Mouse (Mus musculus): ENCODE data around the gene Camk1. TPM values are rescaled to one million over a fixed set of nuclear protein-coding genes. Genes with fewer than 3 reads are reported as not detected.

The Camk1 gene
- polyA plus RNA-seq, 1 experiment from 2014 or later = 132 TPM

GRCm38 (mm10) chr6:113380480-113380879 is 36.7 kb upstream of the Camk1 start:
- Histone ChIP-seq H3K36me3 (ENCODE audit: control insufficient read depth, insufficient read depth, low read length) (peaks cover 31% of the 10 kb centered on the region), H3K27me3 (ENCODE audit: control insufficient read depth, insufficient read depth, low read depth, low read length) (no peaks in the 10 kb centered on the region), H3K4me1 (ENCODE audit: control insufficient read depth, insufficient read depth, low read length) (peaks cover 22% of the 10 kb centered on the region), H3K27ac (ENCODE audit: low read length) (no peak overlapping the region), H3K9me3 (replicated peaks; ENCODE audit: control insufficient read depth, low read length, poor library complexity, severe bottlenecking) (no peaks in the 10 kb centered on the region), H3K4me3 (ENCODE audit: low read depth, low read length) (no peak overlapping the region), H3K9ac (ENCODE audit: low read depth, low read length) (no peak overlapping the region), H3K4me2 (ENCODE audit: low read length) (no peak overlapping the region)
- no peak for ATAC-seq
- WGBS = 89% methylated on average over 11 of the region's 11 CpGs

DNA sequence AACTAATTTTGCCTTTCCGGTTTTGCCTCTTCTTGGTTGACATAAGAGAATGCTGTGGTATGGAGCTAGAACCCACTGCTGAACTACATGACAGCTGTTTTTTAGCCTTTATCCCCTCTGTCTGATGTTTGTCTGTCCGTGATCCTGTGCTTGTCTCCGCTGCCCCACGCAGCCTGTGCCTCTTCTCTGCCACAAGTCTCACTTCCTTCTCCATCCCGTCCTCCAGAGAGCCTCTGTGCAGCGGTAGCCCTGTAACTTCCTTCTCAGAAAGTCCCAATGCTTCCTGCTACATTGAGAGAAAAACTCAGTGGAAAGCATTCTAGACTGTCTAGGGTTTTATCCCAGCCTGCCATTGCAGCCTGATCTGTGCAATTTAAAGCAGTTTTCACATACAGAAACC is 35.5 kb upstream of the Camk1 start:
- no peak overlapping the region for H3K9ac ChIP-seq (ENCODE audit: low read depth, low read length)

GRCm38 (mm10) chr6:113377496-113378385 is 34.0 kb upstream of the Camk1 start, which contains the start of the genes Tada3 and Arpc4:
TSS of gene Tada3 (minus strand) at chr6:113377883.
TSS of gene Arpc4 (plus strand) at chr6:113378115.
- peak; percentile 96 for ATAC-seq
- WGBS = under 1% methylated on average over 59 of the region's 61 CpGs

More for the DNA sequence above, 35.5 kb upstream of the Camk1 start:
- Histone ChIP-seq H3K9me3 (replicated peaks; ENCODE audit: control insufficient read depth, low read length, poor library complexity, severe bottlenecking) (no peaks in the 10 kb centered on the region), H3K27ac (ENCODE audit: low read length) (no peak overlapping the region), H3K27me3 (ENCODE audit: control insufficient read depth, insufficient read depth, low read depth, low read length) (no peaks in the 10 kb centered on the region), H3K36me3 (ENCODE audit: control insufficient read depth, insufficient read depth, low read length) (peaks cover 25% of the 10 kb centered on the region), H3K4me2 (ENCODE audit: low read length) (peak overlapping the region; percentile 94), H3K4me3 (ENCODE audit: low read depth, low read length) (peak overlapping the region; percentile 99; the same call in 1 of the 2 replicates), H3K4me1 (ENCODE audit: control insufficient read depth, insufficient read depth, low read length) (peaks cover 22% of the 10 kb centered on the region)
- ATAC-seq = no peak
- 85% methylated on average over 6 of the region's 6 CpGs for WGBS

GRCm38 (mm10) chr6:113377172-113377495 is 33.4 kb upstream of the Camk1 start:
- ATAC-seq = no peak; the same call in 1 of the 2 replicates
- peak overlapping the region; percentile 95 for H3K27ac ChIP-seq (ENCODE audit: low read length)
- no peaks in the 10 kb centered on the region for H3K27me3 ChIP-seq (ENCODE audit: control insufficient read depth, insufficient read depth, low read depth, low read length)
- H3K9ac ChIP-seq (ENCODE audit: low read depth, low read length) = peak overlapping the region; percentile 96
- peak overlapping the region; percentile 94 for H3K4me2 ChIP-seq (ENCODE audit: low read length)
- H3K4me3 ChIP-seq (ENCODE audit: low read depth, low read length) = peak overlapping the region; percentile 99
- peaks cover 22% of the 10 kb centered on the region for H3K4me1 ChIP-seq (ENCODE audit: control insufficient read depth, insufficient read depth, low read length)
- H3K36me3 ChIP-seq (ENCODE audit: control insufficient read depth, insufficient read depth, low read length) = peaks cover 23% of the 10 kb centered on the region
- H3K9me3 ChIP-seq (replicated peaks; ENCODE audit: control insufficient read depth, low read length, poor library complexity, severe bottlenecking) = no peaks in the 10 kb centered on the region
- 11% methylated on average over 7 of the region's 7 CpGs for WGBS

More at GRCm38 (mm10) chr6:113377496-113378385, 34.0 kb upstream of the Camk1 start, which contains the start of the genes Tada3 and Arpc4:
- Histone ChIP-seq H3K9ac (ENCODE audit: low read depth, low read length) (peak within 1 kb of the TSS; percentile 96), H3K27ac (ENCODE audit: low read length) (peak within 1 kb of the TSS; percentile 95), H3K4me3 (ENCODE audit: low read depth, low read length) (peak within 1 kb of the TSS; percentile 99), H3K4me1 (ENCODE audit: control insufficient read depth, insufficient read depth, low read length) (peaks cover 22% of the 10 kb centered on the region), H3K9me3 (replicated peaks; ENCODE audit: control insufficient read depth, low read length, poor library complexity, severe bottlenecking) (no peaks in the 10 kb centered on the region), H3K4me2 (ENCODE audit: low read length) (peak within 1 kb of the TSS; percentile 94), H3K27me3 (ENCODE audit: control insufficient read depth, insufficient read depth, low read depth, low read length) (no peaks in the 10 kb centered on the region), H3K36me3 (ENCODE audit: control insufficient read depth, insufficient read depth, low read length) (peaks cover 19% of the 10 kb centered on the region)

- Histone ChIP-seq H3K27ac (ENCODE audit: low read length) (no peak overlapping the region), H3K4me3 (ENCODE audit: low read depth, low read length) (no peak overlapping the region), H3K4me1 (ENCODE audit: control insufficient read depth, insufficient read depth, low read length) (peaks cover 9% of the 10 kb centered on the region), H3K9ac (ENCODE audit: low read depth, low read length) (no peak overlapping the region), H3K36me3 (ENCODE audit: control insufficient read depth, insufficient read depth, low read length) (peaks cover 31% of the 10 kb centered on the region), H3K27me3 (ENCODE audit: control insufficient read depth, insufficient read depth, low read depth, low read length) (no peaks in the 10 kb centered on the region), H3K9me3 (replicated peaks; ENCODE audit: control insufficient read depth, low read length, poor library complexity, severe bottlenecking) (no peaks in the 10 kb centered on the region), H3K4me2 (ENCODE audit: low read length) (no peak overlapping the region)
- 95% methylated on average over 4 of the region's 4 CpGs for WGBS
- no peak for ATAC-seq
Measured at GRCm38 (mm10) chr6:113373491-113373890, 29.7 kb upstream of the Camk1 start.

GRCm38 (mm10) chr6:113370194-113370929 is 26.6 kb upstream of the Camk1 start:
- no peak for ATAC-seq
- Histone ChIP-seq H3K27ac (ENCODE audit: low read length) (no peak overlapping the region), H3K36me3 (ENCODE audit: control insufficient read depth, insufficient read depth, low read length) (peaks cover 29% of the 10 kb centered on the region)

GRCm38 (mm10) chr6:113368577-113368976 is 24.8 kb upstream of the Camk1 start:
- H3K9me3 ChIP-seq (replicated peaks; ENCODE audit: control insufficient read depth, low read length, poor library complexity, severe bottlenecking) = no peaks in the 10 kb centered on the region
- no peak; the same call in 1 of the 2 replicates for ATAC-seq

More at GRCm38 (mm10) chr6:113370194-113370929, 26.6 kb upstream of the Camk1 start:
- WGBS = 93% methylated on average over 20 of the region's 20 CpGs
- Histone ChIP-seq H3K27me3 (ENCODE audit: control insufficient read depth, insufficient read depth, low read depth, low read length) (no peaks in the 10 kb centered on the region), H3K4me3 (ENCODE audit: low read depth, low read length) (no peak overlapping the region), H3K4me2 (ENCODE audit: low read length) (no peak overlapping the region), H3K9me3 (replicated peaks; ENCODE audit: control insufficient read depth, low read length, poor library complexity, severe bottlenecking) (no peaks in the 10 kb centered on the region), H3K4me1 (ENCODE audit: control insufficient read depth, insufficient read depth, low read length) (no peaks in the 10 kb centered on the region), H3K9ac (ENCODE audit: low read depth, low read length) (no peak overlapping the region)

GRCm38 (mm10) chr6:113368124-113368523 is 24.3 kb upstream of the Camk1 start:
- Histone ChIP-seq H3K4me2 (ENCODE audit: low read length) (no peak overlapping the region), H3K4me3 (ENCODE audit: low read depth, low read length) (no peak overlapping the region), H3K9ac (ENCODE audit: low read depth, low read length) (no peak overlapping the region), H3K27ac (ENCODE audit: low read length) (no peak overlapping the region), H3K9me3 (replicated peaks; ENCODE audit: control insufficient read depth, low read length, poor library complexity, severe bottlenecking) (no peaks in the 10 kb centered on the region), H3K27me3 (ENCODE audit: control insufficient read depth, insufficient read depth, low read depth, low read length) (no peaks in the 10 kb centered on the region), H3K4me1 (ENCODE audit: control insufficient read depth, insufficient read depth, low read length) (no peaks in the 10 kb centered on the region), H3K36me3 (ENCODE audit: control insufficient read depth, insufficient read depth, low read length) (peaks cover 25% of the 10 kb centered on the region)
- ATAC-seq = no peak
- 86% methylated on average over 7 of the region's 7 CpGs for WGBS

More at GRCm38 (mm10) chr6:113368577-113368976, 24.8 kb upstream of the Camk1 start:
- H3K4me1 ChIP-seq (ENCODE audit: control insufficient read depth, insufficient read depth, low read length) = no peaks in the 10 kb centered on the region
- WGBS = 75% methylated on average over 5 of the region's 5 CpGs
- H3K9ac ChIP-seq (ENCODE audit: low read depth, low read length) = no peak overlapping the region
- no peaks in the 10 kb centered on the region for H3K27me3 ChIP-seq (ENCODE audit: control insufficient read depth, insufficient read depth, low read depth, low read length)
- H3K36me3 ChIP-seq (ENCODE audit: control insufficient read depth, insufficient read depth, low read length) = peaks cover 25% of the 10 kb centered on the region
- no peak overlapping the region for H3K4me2 ChIP-seq (ENCODE audit: low read length)
- H3K4me3 ChIP-seq (ENCODE audit: low read depth, low read length) = no peak overlapping the region
- H3K27ac ChIP-seq (ENCODE audit: low read length) = no peak overlapping the region
